Mouse (Mus musculus): ENCODE data around the gene Ptprs.

DNA sequence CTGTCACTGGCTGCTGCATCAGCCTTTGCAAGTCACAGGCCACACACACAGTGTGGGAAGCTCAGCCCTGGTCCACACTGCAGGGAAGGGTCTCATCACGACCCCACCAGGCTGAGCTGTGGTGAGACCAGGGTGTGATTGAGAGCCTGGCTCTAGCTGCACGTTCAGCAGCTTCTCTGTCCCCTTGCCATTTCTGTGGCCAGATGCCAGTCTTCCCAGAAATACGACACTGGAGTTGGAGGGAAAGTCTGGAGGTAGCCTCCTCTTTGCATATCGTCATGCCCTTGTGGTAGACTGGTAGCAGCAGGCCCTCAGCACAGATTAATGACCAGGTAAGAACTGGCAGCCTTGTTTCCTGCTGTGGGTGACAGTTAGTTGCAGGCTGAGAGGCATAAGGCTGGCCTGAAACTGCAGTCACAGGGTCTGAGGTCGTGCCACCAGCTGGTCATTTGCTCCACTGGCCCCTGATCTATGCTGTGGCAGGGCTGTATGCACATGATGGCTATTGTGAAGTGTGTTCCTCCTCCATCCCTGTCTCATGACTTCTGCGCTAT, 96.9 kb downstream of the Ptprs start:
- no peak for TF ChIP-seq POLR2A (IDR thresholded peaks at IDR 0.05; ENCODE audit: control insufficient read depth, low read depth, low read length)
- TF ChIP-seq CTCF (IDR thresholded peaks at IDR 0.05; ENCODE audit: control insufficient read depth, insufficient read depth, insufficient replicate concordance, low read depth, low read length), result no peak
